Mouse (Mus musculus) liver, adult 2 months (tissue): ENCODE measurements around the gene Atp1b2.

Experiments used
- CTCF ChIP-seq: fragments of 200-500 bp; IDR thresholded peaks from 2 replicates; pipeline ENCODE4 v1.5.1; 2011; ENCODE audit warnings: low read depth, low read length, control low read depth
- POLR2A ChIP-seq: fragments of 200-500 bp; IDR thresholded peaks from 2 replicates; pipeline ENCODE4 v1.6.1; 2011; ENCODE audit warnings: low read length, control low read depth; ENCODE audit not compliant: insufficient read depth; ENCODE audit errors: extremely low read depth

DNA sequence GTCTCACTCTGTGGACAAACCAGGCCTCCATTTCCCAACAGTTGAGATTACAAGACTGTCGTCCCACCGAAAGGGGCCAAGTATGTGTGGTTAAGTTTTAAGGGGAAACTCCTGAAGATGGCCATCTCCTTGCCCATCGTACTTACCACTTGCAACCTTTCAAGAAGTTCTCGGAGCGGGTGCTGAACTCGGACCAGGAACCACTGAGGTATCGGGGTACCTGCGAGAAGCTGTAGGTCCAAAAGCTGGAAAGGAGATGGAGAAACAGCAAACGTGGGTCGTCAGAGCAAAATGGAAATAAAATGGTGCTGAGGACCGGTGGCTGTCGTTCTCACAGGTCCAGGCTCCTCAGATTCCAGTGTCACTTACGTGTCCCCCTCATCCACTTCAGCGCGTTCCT lies 27.4 kb downstream of the Atp1b2 start:
- TF ChIP-seq CTCF (no peak), POLR2A (no peak)
